Mouse (Mus musculus) MEL (cell line): ENCODE measurements around the gene Ifna16. TPM values are rescaled to one million over a fixed set of nuclear protein-coding genes. Genes with fewer than 3 reads are reported as not detected.
A peak's percentile ranks its signal among the peaks of the same experiment; 100 is the strongest.

ENCODE experiments used
- DNase-seq: peaks from one replicate; pipeline ENCODE4 v3.0.0; 2011; ENCODE audit warnings: low read depth, low spot score
- H3K27ac ChIP-seq: 2 replicates; pipeline ENCODE4 v1.5.1; 2012; ENCODE audit warnings: low read depth, mild to moderate bottlenecking, control low read depth, low read length, moderate library complexity; ENCODE audit not compliant: control insufficient read depth
- H3K27me3 ChIP-seq, 2 experiments: fragments of 150-350 bp in 1 of 2; sonication (generic) in 1 of 2; 2 replicates each; pipeline ENCODE4 v1.6.1; 2012; ENCODE audit warnings: low read length in 2 of 2, mild to moderate bottlenecking in 2 of 2, improper control_type of control experiment in 1 of 2, moderate library complexity in 1 of 2; ENCODE audit not compliant: insufficient read depth in 2 of 2, control insufficient read depth in 1 of 2
- H3K36me3 ChIP-seq, 2 experiments: 2 replicates each; pipeline ENCODE4 v1.6.1; 2012 to 2014; ENCODE audit warnings: low read length in 2 of 2, improper control_type of control experiment in 1 of 2, inconsistent platforms in 1 of 2, mild to moderate bottlenecking in 1 of 2; ENCODE audit not compliant: insufficient read depth in 2 of 2, control insufficient read depth in 1 of 2
- H3K4me1 ChIP-seq, 2 experiments: fragments of 150-350 bp in 1 of 2; sonication (generic) in 1 of 2; 2 replicates each; pipeline ENCODE4 v1.6.1; 2012; ENCODE audit warnings: low read length in 2 of 2, improper control_type of control experiment in 1 of 2, mild to moderate bottlenecking in 1 of 2; ENCODE audit not compliant: insufficient read depth in 2 of 2, control insufficient read depth in 1 of 2
- H3K4me3 ChIP-seq, 2 experiments: fragments of 150-350 bp in 1 of 2; sonication (generic) in 1 of 2; 2 replicates each; pipeline ENCODE4 v1.5.1; 2012; ENCODE audit warnings: low read depth in 2 of 2, low read length in 2 of 2, mild to moderate bottlenecking in 2 of 2, moderate library complexity in 2 of 2, control low read depth in 1 of 2, improper control_type of control experiment in 1 of 2; ENCODE audit not compliant: control insufficient read depth in 1 of 2, insufficient read depth in 1 of 2
- H3K79me2 ChIP-seq: 2 replicates; pipeline ENCODE4 v1.6.1; 2012; ENCODE audit warnings: mild to moderate bottlenecking, low read length, moderate library complexity; ENCODE audit not compliant: control insufficient read depth, poor library complexity, insufficient read depth
- H3K9ac ChIP-seq: 2 replicates; pipeline ENCODE4 v1.6.1; 2012; ENCODE audit warnings: low read depth, mild to moderate bottlenecking, control low read depth, low read length, moderate library complexity; ENCODE audit not compliant: control insufficient read depth, poor library complexity, severe bottlenecking
- H3K9me3 ChIP-seq: fragments of 150-350 bp; sonication (generic); replicated peaks from 2 replicates; pipeline ENCODE4 v1.6.1; 2012; ENCODE audit warnings: mild to moderate bottlenecking, low read length, improper control_type of control experiment, moderate library complexity; ENCODE audit not compliant: insufficient read depth
- CHD1 ChIP-seq: IDR thresholded peaks from 2 replicates; pipeline ENCODE4 v1.6.1; 2012; ENCODE audit warnings: low read depth, mild to moderate bottlenecking, inconsistent platforms, low read length, improper control_type of control experiment
- CHD2 ChIP-seq: IDR thresholded peaks from 2 replicates; pipeline ENCODE4 v1.6.1; 2011; ENCODE audit warnings: low read length, improper control_type of control experiment
- CTCF ChIP-seq, 3 experiments: IDR thresholded peaks in 2 of 3; conservative IDR thresholded peaks in 1 of 3; 2 replicates each; pipeline ENCODE4 v1.5.1; 2011 to 2012; ENCODE audit warnings: low read length in 3 of 3, low read depth in 2 of 3, mild to moderate bottlenecking in 2 of 3, improper control_type of control experiment in 1 of 3, inconsistent platforms in 1 of 3, mixed read lengths in 1 of 3, moderate library complexity in 1 of 3; ENCODE audit not compliant: control insufficient read depth in 1 of 3, insufficient read depth in 1 of 3, poor library complexity in 1 of 3, severe bottlenecking in 1 of 3
- E2F4 ChIP-seq: IDR thresholded peaks from 2 replicates; pipeline ENCODE4 v1.6.1; 2011; ENCODE audit warnings: low read depth, low read length, improper control_type of control experiment, borderline replicate concordance
- EP300 ChIP-seq, 2 experiments: IDR thresholded peaks; 2 replicates each; pipeline ENCODE4 v1.6.1; 2011; ENCODE audit warnings: improper control_type of control experiment in 2 of 2, low read length in 2 of 2, low read depth in 1 of 2, mild to moderate bottlenecking in 1 of 2
- ETS1 ChIP-seq: IDR thresholded peaks from 2 replicates; pipeline ENCODE4 v1.6.1; 2012; ENCODE audit warnings: low read depth, mild to moderate bottlenecking, inconsistent platforms, low read length, improper control_type of control experiment, moderate library complexity
- GATA1 ChIP-seq: IDR thresholded peaks from 2 replicates; pipeline ENCODE4 v1.6.1; 2011; ENCODE audit warnings: low read depth, low read length, improper control_type of control experiment
- JUND ChIP-seq: IDR thresholded peaks from 2 replicates; pipeline ENCODE4 v1.6.1; 2011; ENCODE audit warnings: low read depth, mild to moderate bottlenecking, improper control_type of control experiment, low read length
- KAT2A ChIP-seq: conservative IDR thresholded peaks from 2 replicates; pipeline ENCODE4 v1.6.1; 2012; ENCODE audit warnings: low read depth, low read length, improper control_type of control experiment, inconsistent platforms
- MAZ ChIP-seq: IDR thresholded peaks from 2 replicates; pipeline ENCODE4 v1.6.1; 2012; ENCODE audit warnings: low read depth, mild to moderate bottlenecking, inconsistent platforms, low read length, improper control_type of control experiment
- MEF2A ChIP-seq: IDR thresholded peaks from 2 replicates; pipeline ENCODE4 v1.6.1; 2014; ENCODE audit warnings: low read depth, mild to moderate bottlenecking, inconsistent platforms, low read length, improper control_type of control experiment; ENCODE audit not compliant: poor library complexity, insufficient replicate concordance, severe bottlenecking; ENCODE audit errors: extremely low read depth
- MXI1 ChIP-seq: IDR thresholded peaks from 2 replicates; pipeline ENCODE4 v1.6.1; 2011; ENCODE audit warnings: mild to moderate bottlenecking, low read depth, low read length, improper control_type of control experiment
- MYB ChIP-seq: IDR thresholded peaks from 2 replicates; pipeline ENCODE4 v1.6.1; 2011; ENCODE audit warnings: mild to moderate bottlenecking, low read depth, low read length, improper control_type of control experiment
- MYC ChIP-seq: IDR thresholded peaks from 2 replicates; pipeline ENCODE4 v1.6.1; 2011; ENCODE audit warnings: low read depth, mild to moderate bottlenecking, low read length, improper control_type of control experiment, moderate library complexity
- NRF1 ChIP-seq: IDR thresholded peaks from 2 replicates; pipeline ENCODE4 v1.6.1; 2014; ENCODE audit warnings: low read depth, mild to moderate bottlenecking, inconsistent platforms, low read length, improper control_type of control experiment, moderate library complexity; ENCODE audit not compliant: poor library complexity, insufficient read depth, severe bottlenecking
- POLR2AphosphoS2 ChIP-seq: IDR thresholded peaks from 2 replicates; pipeline ENCODE4 v1.6.1; 2011; ENCODE audit warnings: low read length, improper control_type of control experiment
- RAD21 ChIP-seq: IDR thresholded peaks from 2 replicates; pipeline ENCODE4 v1.6.1; 2011; ENCODE audit warnings: mild to moderate bottlenecking, low read depth, low read length, improper control_type of control experiment
- RCOR1 ChIP-seq: IDR thresholded peaks from 2 replicates; pipeline ENCODE4 v1.6.1; 2012; ENCODE audit warnings: low read depth, mild to moderate bottlenecking, inconsistent platforms, low read length, improper control_type of control experiment
- SMC3 ChIP-seq: IDR thresholded peaks from 2 replicates; pipeline ENCODE4 v1.6.1; 2011; ENCODE audit warnings: low read depth, low read length, improper control_type of control experiment
- TAL1 ChIP-seq: IDR thresholded peaks from 2 replicates; pipeline ENCODE4 v1.6.1; 2012; ENCODE audit warnings: mild to moderate bottlenecking, inconsistent platforms, low read length, moderate library complexity, mixed read lengths
- TBP ChIP-seq: IDR thresholded peaks from 2 replicates; pipeline ENCODE4 v1.8.0; 2011; ENCODE audit warnings: low read depth, low read length, improper control_type of control experiment
- TCF12 ChIP-seq: IDR thresholded peaks from 2 replicates; pipeline ENCODE4 v1.6.1; 2014; ENCODE audit warnings: low read depth, mild to moderate bottlenecking, inconsistent platforms, low read length, improper control_type of control experiment, moderate library complexity
- USF1 ChIP-seq: IDR thresholded peaks from 2 replicates; pipeline ENCODE4 v1.6.1; 2014; ENCODE audit warnings: low read depth, mild to moderate bottlenecking, inconsistent platforms, low read length, improper control_type of control experiment, moderate library complexity
- USF2 ChIP-seq, 2 experiments: IDR thresholded peaks; 2 replicates each; pipeline ENCODE4 v1.6.1; 2011 to 2012; ENCODE audit warnings: improper control_type of control experiment in 2 of 2, low read length in 2 of 2, borderline replicate concordance in 1 of 2, inconsistent platforms in 1 of 2, low read depth in 1 of 2, mild to moderate bottlenecking in 1 of 2; ENCODE audit not compliant: insufficient read depth in 1 of 2
- ZKSCAN1 ChIP-seq: IDR thresholded peaks from 2 replicates; pipeline ENCODE4 v1.6.1; 2012; ENCODE audit warnings: low read depth, mild to moderate bottlenecking, inconsistent platforms, low read length, improper control_type of control experiment, moderate library complexity
- ZNF384 ChIP-seq: IDR thresholded peaks from 2 replicates; pipeline ENCODE4 v1.6.1; 2012; ENCODE audit warnings: low read depth, mild to moderate bottlenecking, inconsistent platforms, low read length, improper control_type of control experiment
- polyA plus RNA-seq, 2 experiments: library from polyadenylated mRNA; stranded (reverse) in 1 of 2; unstranded in 1 of 2; fragments of >175 nt in 1 of 2; fragments of >200 nt in 1 of 2; gene quantifications; 2 replicates each; pipeline versions ENCODE4 v1.2.1 to v1.2.4; 2012; ENCODE audit warnings: low replicate concordance in 2 of 2, low read depth in 1 of 2; ENCODE audit not compliant: insufficient read length in 2 of 2, insufficient read depth in 1 of 2, missing spikeins in 1 of 2
- total RNA-seq: library from RNA; depleted of rRNA; stranded (reverse); fragments of 300-350 nt; gene quantifications from 2 replicates; pipeline ENCODE4 v1.2.3, GENCODE M21; 2012

The Ifna16 gene
- total and polyA plus RNA-seq, 3 experiments = not detected

GRCm38 (mm10) chr4:88721791-88722721 is 45.3 kb upstream of the Ifna16 start, which contains the start of the genes Gm26566 and Klhl9 (continued):
- no peak for TF ChIP-seq ZKSCAN1
- 0 out of 2 replicates have a peak, but pooled peaks have one; percentile 27 for TF ChIP-seq CHD2
- 0 out of 2 replicates have a peak, but pooled peaks have one; percentile 59 for TF ChIP-seq MAZ
- TF ChIP-seq USF1 = no peak
- no peak for TF ChIP-seq MYC

- H3K9me3 ChIP-seq = no peaks in the 10 kb centered on the region
- DNase-seq = no peak
These were observed 42.0 kb upstream of the Ifna16 start for GRCm38 (mm10) chr4:88718715-88719114.

GRCm38 (mm10) chr4:88715059-88715458 is 38.3 kb upstream of the Ifna16 start:
- Histone ChIP-seq H3K36me3 (peaks cover 14 to 21% of the 10 kb centered on the region in 2 experiments; a peak in 3 of 4 replicates), H3K79me2 (peaks cover 28% of the 10 kb centered on the region)
- TF ChIP-seq JUND (no peak), RCOR1 (no peak), POLR2AphosphoS2 (no peak), MYC (no peak), ETS1 (no peak), KAT2A (no peak), CTCF (IDR thresholded peaks at IDR 0.05 in 2 of 3, conservative IDR thresholded peaks at IDR 0.05 in 1 of 3; ENCODE audit: control insufficient read depth in 1 of 3, insufficient read depth in 1 of 3, low read depth in 2 of 3, low read length in 3 of 3, poor library complexity in 1 of 3, severe bottlenecking in 1 of 3) (no peak), RAD21 (no peak), TBP (no peak), TCF12 (no peak), TAL1 (no peak), EP300 (IDR thresholded peaks at IDR 0.05; ENCODE audit: low read depth in 1 of 2, low read length in 2 of 2) (no peak), USF2 (IDR thresholded peaks at IDR 0.05; ENCODE audit: borderline replicate concordance in 1 of 2, insufficient read depth in 1 of 2, low read depth in 1 of 2, low read length in 2 of 2) (no peak), MYB (no peak), MEF2A (no peak), MXI1 (no peak), CHD1 (no peak), E2F4 (no peak)

More at GRCm38 (mm10) chr4:88718715-88719114, 42.0 kb upstream of the Ifna16 start:
- H3K4me1 ChIP-seq = peaks cover 14 to 15% of the 10 kb centered on the region in 2 experiments
- H3K27me3 ChIP-seq = no peaks in the 10 kb centered on the region
- H3K36me3 ChIP-seq = peaks cover 20 to 31% of the 10 kb centered on the region in 2 experiments; a peak in 3 of 4 replicates
- peaks cover 50% of the 10 kb centered on the region for H3K79me2 ChIP-seq
- TF ChIP-seq RCOR1 (no peak), MEF2A (no peak), GATA1 (no peak), EP300 (IDR thresholded peaks at IDR 0.05; ENCODE audit: low read depth in 1 of 2, low read length in 2 of 2) (no peak), ZKSCAN1 (no peak), E2F4 (no peak), TBP (no peak), MAZ (no peak), NRF1 (no peak), JUND (no peak), SMC3 (no peak), ZNF384 (no peak), USF1 (no peak)
- H3K9ac ChIP-seq = peak overlapping the region; percentile 24
- H3K27ac ChIP-seq = no peak overlapping the region
- H3K4me3 ChIP-seq = peak overlapping the region; percentile 36 to 98

More at GRCm38 (mm10) chr4:88715059-88715458, 38.3 kb upstream of the Ifna16 start:
- Histone ChIP-seq H3K9ac (no peak overlapping the region), H3K9me3 (no peaks in the 10 kb centered on the region), H3K27ac (no peak overlapping the region), H3K27me3 (no peaks in the 10 kb centered on the region), H3K4me1 (peaks cover 1 to 12% of the 10 kb centered on the region in 2 experiments), H3K4me3 (no peak overlapping the region)
- no peak for DNase-seq
